Mouse (Mus musculus) gastrocnemius, postnatal 25 days (tissue): ENCODE measurements around the gene Map3k5. TPM values are rescaled to one million over a fixed set of nuclear protein-coding genes. Genes with fewer than 3 reads are reported as not detected.
"Not testable (repeated sequence)": the region's sequence is repeated elsewhere in the genome, so short reads cannot be mapped to it uniquely, and the experiment has no call there.

Experiments
- DNase-seq: peaks from one replicate; pipeline ENCODE4 v3.0.0; 2022
- long read RNA-seq, 2 experiments: library from polyadenylated mRNA; stranded (forward); transcript quantifications; one replicate each; pipeline ENCODE4 v2.0.0; 2021
- total RNA-seq, 2 experiments: library from RNA; stranded (reverse); gene quantifications; 1 replicate in 1 of 2; 2 replicates in 1 of 2; pipeline ENCODE4 v1.2.3; 2021

Gene Map3k5
- 10 to 100 TPM in 1 of 2 experiments, 1 to 10 TPM in 1; 7.9 to 10.7 TPM for total RNA-seq
- long read RNA-seq, experiment 1, partial matches to known transcripts = 0 of 2 reads
- long read RNA-seq, experiment 1, other reads (novel, unspliced or antisense) = 2 of 2 reads
- long read RNA-seq, experiment 2, partial matches to known transcripts = 0 of 1 reads
- long read RNA-seq, experiment 2, other reads (novel, unspliced or antisense) = 1 of 1 reads

- DNase-seq = peak; percentile 35
These were observed at the start of gene Map3k5 for GRCm38 (mm10) chr10:19934384-19935294. Map3k5 (plus strand) TSS chr10:19934472.

GRCm38 (mm10) chr10:19886249-19886648 is 48.0 kb upstream of the Map3k5 start:
- DNase-seq = no peak

GRCm38 (mm10) chr10:19889908-19890307 is 44.4 kb upstream of the Map3k5 start:
- no peak for DNase-seq

GRCm38 (mm10) chr10:19891686-19892085 is 42.6 kb upstream of the Map3k5 start:
- DNase-seq = no peak

- DNase-seq = no peak
These were observed 41.1 kb upstream of the Map3k5 start for GRCm38 (mm10) chr10:19893146-19893545.

- DNase-seq = no peak
These were observed 40.3 kb upstream of the Map3k5 start for GRCm38 (mm10) chr10:19893976-19894375.

- DNase-seq = no peak
These were observed 34.1 kb upstream of the Map3k5 start for GRCm38 (mm10) chr10:19900191-19900590.

- no peak for DNase-seq
These were observed 32.3 kb upstream of the Map3k5 start for GRCm38 (mm10) chr10:19901992-19902391.

- DNase-seq = no peak
These were observed 30.0 kb upstream of the Map3k5 start for GRCm38 (mm10) chr10:19904077-19904820.

GRCm38 (mm10) chr10:19907246-19907804 is 26.9 kb upstream of the Map3k5 start, which contains the start of gene Pex7:
Pex7 (minus strand) TSS chr10:19907689.
- DNase-seq = peak; percentile 89

GRCm38 (mm10) chr10:19908076-19908475 is 26.2 kb upstream of the Map3k5 start:
- no peak for DNase-seq

- no peak for DNase-seq
These were observed 23.8 kb upstream of the Map3k5 start for GRCm38 (mm10) chr10:19910516-19910915.

GRCm38 (mm10) chr10:19911583-19911982 is 22.7 kb upstream of the Map3k5 start:
- no peak for DNase-seq

- no peak for DNase-seq
These were observed 20.5 kb upstream of the Map3k5 start for GRCm38 (mm10) chr10:19913806-19914205.

GRCm38 (mm10) chr10:19915301-19915700 is 19.0 kb upstream of the Map3k5 start:
- DNase-seq = peak; percentile 59

GRCm38 (mm10) chr10:19922410-19922809 is 11.9 kb upstream of the Map3k5 start:
- no peak for DNase-seq

- DNase-seq = no peak
These were observed 10.0 kb upstream of the Map3k5 start for GRCm38 (mm10) chr10:19924256-19924655.

GRCm38 (mm10) chr10:19926391-19926897 is 7.8 kb upstream of the Map3k5 start:
- DNase-seq = not testable (repeated sequence)

- DNase-seq = no peak
These were observed 6.1 kb upstream of the Map3k5 start for GRCm38 (mm10) chr10:19928205-19928604.

GRCm38 (mm10) chr10:19932986-19933385 is 1.3 kb upstream of the Map3k5 start:
- DNase-seq = no peak

- peak; percentile 87 for DNase-seq
These were observed 525 bp upstream of the Map3k5 start for GRCm38 (mm10) chr10:19933511-19934383.
